Mouse (Mus musculus): Measurements from ENCODE around the gene Mag.
"Not testable (repeated sequence)": the region's sequence is repeated elsewhere in the genome, so short reads cannot be mapped to it uniquely, and the experiment has no call there.

Mag gene

GRCm38 (mm10) chr7:30940070-30940469 is 25.4 kb upstream of the Mag start:
- not testable (repeated sequence) for DNase-seq (ENCODE audit: low read depth, low spot score)

GRCm38 (mm10) chr7:30935422-30936099 is 20.9 kb upstream of the Mag start:
- not testable (repeated sequence) for DNase-seq (ENCODE audit: low read depth, low spot score)

GRCm38 (mm10) chr7:30924581-30924980 is 9.9 kb upstream of the Mag start, which contains the start of gene Hamp2:
Hamp2 (minus strand) TSS chr7:30924681.
- DNase-seq (ENCODE audit: low read depth, low spot score) = not testable (repeated sequence)

- no peak for DNase-seq (ENCODE audit: low read depth, low spot score)
These were observed 9.4 kb upstream of the Mag start for GRCm38 (mm10) chr7:30924071-30924470.

- DNase-seq (ENCODE audit: low read depth, low spot score) = not testable (repeated sequence)
These were observed 7.8 kb upstream of the Mag start for GRCm38 (mm10) chr7:30922490-30922889.

GRCm38 (mm10) chr7:30920217-30920616 is 5.5 kb upstream of the Mag start:
- DNase-seq (ENCODE audit: low read depth, low spot score) = no peak

- DNase-seq (ENCODE audit: low read depth, low spot score) = no peak
These were observed 2.5 kb upstream of the Mag start for GRCm38 (mm10) chr7:30917219-30917618.

- DNase-seq (ENCODE audit: low read depth, low spot score) = no peak
These were observed 2.0 kb upstream of the Mag start for GRCm38 (mm10) chr7:30916713-30917112.

GRCm38 (mm10) chr7:30909773-30910172 is 4.9 kb downstream of the Mag start:
- no peak for DNase-seq (ENCODE audit: low read depth, low spot score)

- no peak for DNase-seq (ENCODE audit: low read depth, low spot score)
These were observed 5.7 kb downstream of the Mag start for GRCm38 (mm10) chr7:30908992-30909431.

- DNase-seq (ENCODE audit: low read depth, low spot score) = no peak
These were observed 6.2 kb downstream of the Mag start for GRCm38 (mm10) chr7:30908277-30908991.

GRCm38 (mm10) chr7:30904042-30904441 is 10.6 kb downstream of the Mag start:
- no peak for DNase-seq (ENCODE audit: low read depth, low spot score)

GRCm38 (mm10) chr7:30895217-30895616 is 19.5 kb downstream of the Mag start:
- no peak for DNase-seq (ENCODE audit: low read depth, low spot score)

- DNase-seq (ENCODE audit: low read depth, low spot score) = no peak
These were observed 22.2 kb downstream of the Mag start for GRCm38 (mm10) chr7:30892515-30892914.

- no peak for DNase-seq (ENCODE audit: low read depth, low spot score)
These were observed 22.9 kb downstream of the Mag start for GRCm38 (mm10) chr7:30891746-30892145.

GRCm38 (mm10) chr7:30890681-30891080 is 24.0 kb downstream of the Mag start:
- no peak for DNase-seq (ENCODE audit: low read depth, low spot score)

GRCm38 (mm10) chr7:30888786-30889185 is 25.9 kb downstream of the Mag start:
- no peak for DNase-seq (ENCODE audit: low read depth, low spot score)

- DNase-seq (ENCODE audit: low read depth, low spot score) = no peak
These were observed 27.0 kb downstream of the Mag start for GRCm38 (mm10) chr7:30887568-30888188.

GRCm38 (mm10) chr7:30886852-30887251 is 27.8 kb downstream of the Mag start:
- no peak for DNase-seq (ENCODE audit: low read depth, low spot score)

- DNase-seq (ENCODE audit: low read depth, low spot score) = no peak
These were observed 30.6 kb downstream of the Mag start for GRCm38 (mm10) chr7:30884047-30884446.

- DNase-seq (ENCODE audit: low read depth, low spot score) = no peak
These were observed 33.3 kb downstream of the Mag start for GRCm38 (mm10) chr7:30881367-30881766.

- DNase-seq (ENCODE audit: low read depth, low spot score) = no peak
These were observed 34.5 kb downstream of the Mag start, which contains the start of gene Cd22 for GRCm38 (mm10) chr7:30880176-30880575. Cd22 (minus strand) TSS chr7:30880342.
